Mouse (Mus musculus) c-Kit-positive CD71-positive TER-119-negative erythroid progenitor cells, embryonic 14.5 days (primary cell): ENCODE results near the gene Tcstv1.
"Not testable (repeated sequence)": the region's sequence is repeated elsewhere in the genome, so short reads cannot be mapped to it uniquely, and the experiment has no call there.

Source experiments
- DNase-seq: peaks from one replicate; pipeline ENCODE4 v3.0.0-alpha.2; 2013; ENCODE audit warnings: low read depth

Gene Tcstv1

DNA sequence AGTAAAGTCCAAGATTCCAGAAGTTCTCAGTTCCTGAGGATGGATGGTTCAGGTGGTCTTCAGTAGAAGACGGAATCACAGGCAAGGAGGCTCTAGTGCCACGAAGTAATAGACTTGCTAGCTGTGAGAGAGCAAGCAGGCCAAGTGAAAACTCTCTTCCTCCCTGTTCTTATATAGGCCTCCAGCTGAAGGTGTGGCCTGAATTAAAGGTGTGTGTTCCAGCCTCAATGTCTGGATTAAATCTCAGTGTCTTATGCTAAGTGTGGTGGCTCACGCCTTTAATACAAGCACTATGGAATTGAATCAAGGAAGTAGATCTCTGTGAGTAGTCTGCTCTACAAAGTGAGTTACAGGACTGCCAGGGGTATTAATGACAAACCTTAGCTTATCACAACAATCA lies at the start of gene Tcstv1:
Gene Tcstv1 (minus strand): TSS at position 101 of the 400 bp plus-strand sequence.
- not testable (repeated sequence) for DNase-seq

DNA sequence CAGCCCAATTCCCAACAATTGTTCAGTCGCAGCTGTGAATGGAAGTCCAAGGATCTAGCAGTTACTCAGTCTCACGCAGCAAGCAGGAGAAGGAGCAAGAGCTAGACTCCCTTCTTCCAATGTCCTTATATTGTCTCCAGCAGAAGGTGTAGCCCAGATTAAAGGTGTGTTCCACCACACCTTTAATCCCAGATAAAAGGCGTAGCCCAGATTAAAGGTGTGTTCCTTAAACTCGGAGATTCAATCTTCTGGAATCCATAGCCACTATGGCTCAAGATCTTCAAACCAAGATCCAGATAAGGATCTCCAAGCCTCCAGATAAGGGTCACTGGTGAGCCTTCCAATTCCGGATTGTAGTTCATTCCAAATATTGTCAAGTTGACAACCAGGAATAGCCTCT lies 34.6 kb upstream of the Tcstv1 start, which contains the start of gene Gm21761:
Gene Gm21761 (minus strand): TSS at position 101 of the 400 bp plus-strand sequence.
- DNase-seq = not testable (repeated sequence)

DNA sequence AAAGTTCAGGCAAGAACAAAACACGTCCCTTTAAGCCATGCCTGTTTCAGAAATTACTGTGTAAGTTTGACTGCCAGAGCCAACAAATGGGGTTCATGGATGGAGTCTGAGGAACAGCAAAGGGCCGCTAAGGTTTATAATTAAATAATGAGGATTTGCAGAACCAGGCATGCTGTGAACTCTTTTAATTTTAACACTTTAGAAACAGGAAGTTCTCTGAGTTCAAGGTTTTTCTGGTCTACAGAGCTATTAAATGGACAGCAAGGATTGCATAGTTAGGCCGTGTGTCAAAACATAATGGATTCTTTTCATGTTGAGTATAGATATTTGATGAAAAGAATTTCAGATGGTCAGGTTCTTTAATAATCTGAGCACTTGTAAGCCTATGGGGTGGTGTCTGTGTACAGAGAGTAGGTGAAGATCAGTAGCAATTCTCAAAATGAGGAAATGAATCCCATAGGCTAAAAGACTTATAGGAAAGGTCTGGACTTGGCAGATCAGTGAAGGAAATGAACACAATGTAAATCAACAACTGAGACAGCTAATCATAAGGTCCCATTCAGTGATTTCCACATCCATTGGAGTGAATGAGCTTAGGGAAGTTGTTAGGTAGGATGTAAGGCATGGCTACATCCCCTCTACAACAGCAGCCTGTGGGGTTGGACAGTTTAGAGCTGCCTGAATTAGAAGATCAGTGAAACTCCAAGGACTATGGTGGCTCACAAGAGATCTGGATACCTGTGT lies 30.2 kb upstream of the Tcstv1 start:
- not testable (repeated sequence) for DNase-seq

DNA sequence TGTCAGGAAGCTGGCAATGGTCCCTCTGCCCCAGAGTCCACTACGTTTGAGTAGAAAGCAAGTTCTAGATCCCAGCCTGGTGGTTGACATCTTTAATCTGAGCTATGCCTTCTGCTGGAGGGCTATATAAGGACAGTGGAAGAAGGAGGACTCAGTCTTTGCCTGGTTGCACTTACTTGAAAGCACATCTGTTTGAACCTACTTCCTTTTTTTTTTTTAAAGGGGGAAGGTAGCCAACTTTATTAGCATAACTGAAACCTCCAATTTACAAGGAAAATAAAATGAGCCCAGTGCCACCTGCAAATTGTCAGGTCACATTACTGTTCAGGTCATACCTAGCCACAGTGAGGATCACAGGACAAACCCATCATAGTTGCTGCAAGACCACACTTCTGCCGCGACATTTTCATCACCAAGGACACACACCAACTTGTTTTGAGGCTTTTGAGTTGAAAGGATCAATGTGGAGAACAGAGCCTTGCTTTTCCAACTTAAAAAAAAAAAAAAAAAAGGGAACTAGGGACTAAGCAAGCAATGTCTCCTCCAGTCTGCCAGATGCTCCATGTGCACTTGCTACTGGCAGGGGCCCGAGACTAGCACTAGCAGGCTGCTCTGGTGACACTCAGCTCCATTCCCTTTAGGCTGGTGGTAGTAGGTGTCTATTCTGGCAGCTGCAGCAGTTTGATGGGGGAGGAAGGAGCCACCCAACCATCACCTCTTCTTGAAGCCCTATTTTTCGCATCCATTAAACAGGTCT lies 22.6 kb upstream of the Tcstv1 start:
- not testable (repeated sequence) for DNase-seq

DNA sequence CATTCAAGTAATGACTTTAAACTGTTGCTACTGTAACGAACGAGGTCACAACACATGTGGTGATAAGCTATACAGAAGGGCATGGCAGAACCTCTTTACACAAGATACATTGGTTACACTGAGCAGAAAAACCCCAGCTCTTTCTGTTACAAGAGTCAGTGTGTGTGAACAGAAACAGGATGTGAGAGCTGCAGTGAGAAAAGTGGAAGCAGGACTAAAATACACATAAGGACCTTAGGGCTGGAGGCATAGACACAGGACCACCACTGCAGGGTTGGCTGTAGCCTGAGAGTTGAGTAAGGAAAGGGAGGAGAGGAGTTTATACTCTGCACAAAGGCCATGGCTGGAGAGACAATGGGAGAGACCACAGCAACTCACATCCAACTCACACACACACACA lies 21.9 kb upstream of the Tcstv1 start:
- not testable (repeated sequence) for DNase-seq

DNA sequence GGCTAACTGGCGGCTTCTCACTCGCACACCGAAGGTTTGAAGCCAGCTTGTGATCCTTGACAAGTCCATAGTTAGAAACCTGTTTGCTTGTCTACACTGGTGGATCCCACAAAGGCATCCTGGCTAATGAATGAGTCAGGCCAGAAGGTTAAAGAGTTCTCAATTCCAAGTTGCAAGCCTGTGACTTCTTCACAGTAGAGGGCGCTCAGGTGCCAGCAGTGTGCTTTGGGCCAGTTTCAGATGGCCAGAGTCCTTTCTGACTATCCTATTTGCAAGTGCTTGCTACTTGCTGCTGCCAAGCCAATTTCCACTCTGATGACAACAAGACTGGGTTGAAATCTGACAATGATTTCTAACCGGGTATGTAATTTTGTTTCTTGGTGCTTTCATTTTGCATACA lies 4.0 kb upstream of the Tcstv1 start:
- not testable (repeated sequence) for DNase-seq

DNA sequence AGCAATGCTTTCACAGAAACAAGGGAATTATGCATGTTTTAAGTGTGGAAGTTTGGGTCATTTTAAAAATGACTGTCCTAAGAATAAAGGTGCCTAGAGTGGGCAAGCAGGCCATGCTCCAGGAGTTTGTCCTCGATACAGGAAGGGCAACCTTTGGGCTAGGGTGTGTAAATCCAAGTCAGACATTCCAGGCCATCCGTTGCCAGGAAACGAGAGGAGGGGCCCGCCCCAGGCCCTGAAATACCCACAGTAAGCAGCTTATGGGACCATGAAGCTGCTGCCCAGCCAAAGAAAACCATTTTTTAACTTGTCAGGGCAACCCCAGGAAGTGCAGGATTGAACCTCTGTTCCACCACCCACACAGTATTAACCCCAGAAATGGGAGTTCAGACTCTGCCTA lies 7.7 kb downstream of the Tcstv1 start:
- DNase-seq = not testable (repeated sequence)

DNA sequence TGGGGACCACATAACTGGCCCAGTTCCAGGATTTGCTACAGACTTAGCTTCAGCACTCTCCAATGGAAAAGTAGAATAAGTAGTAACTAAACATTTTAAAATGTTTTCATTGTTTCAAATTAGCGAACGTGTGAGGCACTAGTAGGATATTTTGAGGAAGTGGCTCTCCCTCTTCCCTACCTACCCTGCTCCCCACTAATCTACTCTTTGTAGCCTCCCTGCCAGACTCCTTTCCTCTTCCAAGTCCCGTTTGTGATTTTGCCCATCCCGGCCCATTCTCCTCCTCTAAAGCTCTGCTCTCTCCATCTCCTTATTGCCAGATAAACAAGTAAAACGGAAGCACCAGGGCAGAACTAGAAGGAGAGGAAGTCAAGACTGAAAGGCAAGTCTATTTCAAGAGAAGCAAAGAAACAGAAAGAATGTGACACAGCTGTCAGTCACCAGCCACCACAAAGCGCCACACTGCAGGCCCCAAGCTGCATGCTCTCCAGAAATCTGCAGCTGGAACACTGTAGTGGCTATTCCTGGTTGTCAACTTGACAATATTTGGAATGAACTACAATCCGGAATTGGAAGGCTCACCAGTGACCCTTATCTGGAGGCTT lies 30.1 kb downstream of the Tcstv1 start:
- DNase-seq = not testable (repeated sequence)

DNA sequence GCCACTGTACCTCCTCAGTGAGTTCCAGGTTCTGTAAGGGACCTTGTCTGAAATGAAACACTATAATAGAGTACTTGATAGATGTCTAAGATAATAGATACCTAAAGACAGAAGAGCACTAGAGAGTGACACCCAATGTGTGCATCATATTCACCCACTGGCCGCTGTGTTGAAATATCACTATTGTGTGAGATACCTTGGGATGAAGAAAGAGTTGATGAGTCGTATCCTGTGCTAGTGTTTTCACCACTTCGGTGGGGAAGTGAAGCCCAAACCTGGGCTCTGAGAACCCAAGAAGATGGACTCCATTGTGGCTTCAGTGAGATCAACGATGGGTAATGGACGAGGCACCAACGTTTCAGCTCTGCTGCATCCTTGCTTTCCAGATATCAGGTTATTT lies 32.2 kb downstream of the Tcstv1 start:
- DNase-seq = not testable (repeated sequence)
